Mouse (Mus musculus): Measurements from ENCODE around the gene Cdk8.

Cdk8 gene

GRCm38 (mm10) chr5:146330031-146330764, 99.2 kb downstream of the Cdk8 start:
- DNase-seq = peak; percentile 71

GRCm38 (mm10) chr5:146330765-146331115, 99.7 kb downstream of the Cdk8 start:
- DNase-seq = no peak

GRCm38 (mm10) chr5:146331131-146331530, 100.1 kb downstream of the Cdk8 start:
- DNase-seq = no peak

- DNase-seq = no peak
Observed at GRCm38 (mm10) chr5:146332541-146332940, 101.5 kb downstream of the Cdk8 start.

GRCm38 (mm10) chr5:146334410-146334809, 103.4 kb downstream of the Cdk8 start:
- no peak for DNase-seq

GRCm38 (mm10) chr5:146338064-146338463, 107.0 kb downstream of the Cdk8 start:
- DNase-seq = no peak

- DNase-seq = no peak
Observed at GRCm38 (mm10) chr5:146340037-146340436, 109.0 kb downstream of the Cdk8 start.

- DNase-seq = no peak
Observed at GRCm38 (mm10) chr5:146344911-146345686, 114.1 kb downstream of the Cdk8 start.

GRCm38 (mm10) chr5:146347081-146347480, 116.1 kb downstream of the Cdk8 start:
- DNase-seq = no peak

- DNase-seq = no peak
Observed at GRCm38 (mm10) chr5:146349183-146349582, 118.2 kb downstream of the Cdk8 start.

GRCm38 (mm10) chr5:146350784-146351183, 119.8 kb downstream of the Cdk8 start:
- DNase-seq = no peak

- DNase-seq = no peak
Observed at GRCm38 (mm10) chr5:146352006-146352405, 121.0 kb downstream of the Cdk8 start.

Measured in lung, postnatal 10 days (tissue).